Mouse (Mus musculus) intestine, postnatal 0 days (tissue): ENCODE measurements at regions not wholly inside any gene's neighbourhood (a gene's known extent, or its start where the extent isn't known, plus 50 kb on each side); places are given as distances from the start of the nearest gene placed in this dataset.

ENCODE experiments used
- ATAC-seq: fragments of 200-750 bp; cut with Nextera tagmentation; 2 replicates; pipeline ENCODE4 v1.8.0; 2017; ENCODE audit warnings: mild to moderate bottlenecking, moderate TSS enrichment, moderate library complexity
- H3K27ac ChIP-seq: fragments of 300-500 bp; sonication (generic); 2 replicates; pipeline ENCODE4 v1.5.1; 2014; ENCODE audit warnings: mild to moderate bottlenecking, low read depth, low read length, moderate library complexity
- H3K27me3 ChIP-seq: fragments of 300-500 bp; sonication (generic); replicated peaks from 2 replicates; pipeline ENCODE4 v1.6.1; 2014; ENCODE audit warnings: low read length, mixed read lengths; ENCODE audit not compliant: control insufficient read depth, insufficient read depth
- H3K36me3 ChIP-seq: fragments of 300-500 bp; sonication (generic); 2 replicates; pipeline ENCODE4 v1.6.1; 2014; ENCODE audit warnings: mild to moderate bottlenecking, moderate library complexity; ENCODE audit not compliant: control insufficient read depth, insufficient read depth
- H3K4me1 ChIP-seq: fragments of 300-500 bp; sonication (generic); replicated peaks from 2 replicates; pipeline ENCODE4 v1.6.1; 2014; ENCODE audit warnings: antibody characterized with exemption, low read length, mixed read lengths; ENCODE audit not compliant: control insufficient read depth, insufficient read depth
- H3K4me2 ChIP-seq: fragments of 300-500 bp; sonication (generic); replicated peaks from 2 replicates; pipeline ENCODE4 v1.6.1; 2014; ENCODE audit warnings: low read depth, mild to moderate bottlenecking, moderate library complexity
- H3K4me3 ChIP-seq: fragments of 300-500 bp; sonication (generic); 2 replicates; pipeline ENCODE4 v1.5.1; 2014; ENCODE audit warnings: low read depth, low read length
- H3K9ac ChIP-seq: fragments of 300-500 bp; sonication (generic); 2 replicates; pipeline ENCODE4 v1.6.1; 2014; ENCODE audit warnings: mild to moderate bottlenecking, low read depth, low read length
- H3K9me3 ChIP-seq: fragments of 300-500 bp; sonication (generic); 2 replicates; pipeline ENCODE4 v1.6.1; 2016; ENCODE audit warnings: mixed run types; ENCODE audit not compliant: control insufficient read depth
- CTCF ChIP-seq: sonication (generic); IDR thresholded peaks from 2 replicates; pipeline ENCODE4 v1.5.1; 2016; ENCODE audit warnings: low read depth, mild to moderate bottlenecking, control low read depth, antibody characterized with exemption, moderate library complexity
- WGBS: fragments of 180-500 bp; shearing (Covaris S2); extraction: QIAGEN DNeasy Blood & Tissue Kit; methylation state at CpG from one replicate; pipeline ENCODE4 v1.1.7; 2014; 5-methylcytosine and 5-hydroxymethylcytosine counted together

DNA sequence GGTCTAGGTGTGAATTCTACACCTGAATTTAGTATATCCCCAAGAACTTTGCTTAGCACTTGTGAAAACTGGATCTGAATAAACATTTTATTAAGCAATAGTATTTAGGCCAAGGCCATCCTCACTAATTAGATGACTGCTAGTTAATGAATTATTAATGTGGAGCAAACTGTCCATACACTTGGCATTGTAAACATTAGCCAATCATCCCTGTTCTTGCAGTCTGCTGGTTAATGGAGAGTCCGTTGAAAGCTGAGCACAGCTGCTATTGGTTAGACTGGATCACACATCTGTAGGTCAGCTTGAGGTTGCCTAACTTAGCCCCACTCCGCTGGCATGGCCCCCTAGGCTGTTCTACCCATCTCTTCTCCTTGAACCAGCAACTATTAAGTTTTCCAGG lies 826.2 kb upstream of the 4930452B06Rik start:
- H3K4me3 ChIP-seq: no peak overlapping the region
- no peaks in the 10 kb centered on the region for H3K36me3 ChIP-seq
- H3K9me3 ChIP-seq: no peaks in the 10 kb centered on the region
- no peak for ATAC-seq
- 0 out of 2 replicates have a peak, but pooled peaks cover 3% of the 10 kb centered on the region for H3K27me3 ChIP-seq
- TF ChIP-seq CTCF: no peak
- H3K9ac ChIP-seq: no peak overlapping the region
- no peak overlapping the region for H3K27ac ChIP-seq
- H3K4me2 ChIP-seq: no peak overlapping the region
- no peaks in the 10 kb centered on the region for H3K4me1 ChIP-seq
- 70% methylated on average over 2 of the region's 2 CpGs for WGBS

DNA sequence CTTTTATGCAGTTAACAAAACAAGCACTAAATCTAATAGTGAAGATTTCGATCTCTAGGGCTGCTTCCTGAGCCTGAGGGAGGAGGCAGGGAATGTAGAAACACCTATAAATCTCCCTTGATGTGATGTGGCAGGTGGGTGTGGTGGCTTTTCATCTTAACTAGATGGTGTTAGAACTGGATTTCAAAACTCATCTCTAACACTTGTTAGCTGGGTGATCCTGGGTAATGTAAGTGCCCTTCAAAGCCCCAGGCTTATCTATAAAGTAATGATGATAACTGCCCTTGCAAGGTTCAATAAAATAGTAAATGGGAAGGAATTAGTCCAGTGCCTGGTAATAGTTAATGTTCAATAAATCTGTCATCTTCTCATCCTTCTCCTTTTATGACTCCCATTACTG lies 822.5 kb upstream of the 4930452B06Rik start:
- Histone ChIP-seq H3K9ac (no peak overlapping the region), H3K9me3 (no peaks in the 10 kb centered on the region), H3K27ac (no peak overlapping the region), H3K36me3 (no peaks in the 10 kb centered on the region), H3K4me2 (no peak overlapping the region), H3K4me3 (no peak overlapping the region), H3K27me3 (0 out of 2 replicates have a peak, but pooled peaks cover 3% of the 10 kb centered on the region), H3K4me1 (no peaks in the 10 kb centered on the region)
- ATAC-seq: no peak
- TF ChIP-seq CTCF: no peak
- WGBS: 5% methylated on average over 1 of the region's 1 CpGs

DNA sequence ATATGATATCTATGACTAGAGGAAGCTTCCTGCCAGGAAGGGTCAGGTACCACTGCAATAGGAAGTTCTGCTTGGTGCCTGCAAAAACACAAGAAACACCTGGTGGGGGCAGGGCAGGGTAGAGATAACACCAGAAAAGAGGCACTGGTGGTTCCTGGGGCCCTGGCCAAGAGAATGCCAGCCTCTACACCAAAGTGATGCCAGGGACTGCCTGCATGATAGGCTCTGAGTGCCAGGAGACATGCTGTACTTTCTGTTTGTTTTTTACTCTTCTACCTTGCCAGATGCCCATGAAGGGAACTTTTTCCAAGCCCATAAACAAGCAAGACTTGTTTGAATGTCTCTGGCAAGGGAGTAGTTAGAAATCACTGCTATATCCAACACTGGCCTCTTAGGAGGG lies 812.9 kb upstream of the 4930452B06Rik start:
- no peaks in the 10 kb centered on the region for H3K27me3 ChIP-seq
- no peak for ATAC-seq
- no peak for TF ChIP-seq CTCF
- no peaks in the 10 kb centered on the region for H3K4me1 ChIP-seq
- H3K4me3 ChIP-seq: no peak overlapping the region
- H3K4me2 ChIP-seq: no peak overlapping the region
- no peaks in the 10 kb centered on the region for H3K36me3 ChIP-seq
- H3K27ac ChIP-seq: no peak overlapping the region
- no peak overlapping the region for H3K9ac ChIP-seq
- H3K9me3 ChIP-seq: no peaks in the 10 kb centered on the region

DNA sequence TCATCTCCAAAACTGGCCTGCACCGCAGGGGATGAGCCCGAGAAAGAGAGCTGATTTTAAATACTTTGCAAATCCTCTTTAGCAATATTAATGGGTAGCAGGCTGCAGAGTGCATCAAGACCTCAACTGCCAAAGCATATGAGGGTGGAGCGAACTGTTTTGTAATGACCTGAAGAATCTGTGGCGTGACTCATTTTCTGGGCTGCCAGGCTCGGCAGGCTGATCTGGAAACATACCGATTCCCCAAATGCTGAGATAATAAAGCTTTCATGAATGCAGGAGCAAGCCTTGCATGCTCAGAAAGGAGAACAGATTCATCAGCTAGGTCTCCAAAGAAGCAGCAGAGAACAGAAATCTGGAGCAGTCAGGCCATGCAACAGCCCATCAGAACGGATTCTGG lies 809.1 kb upstream of the 4930452B06Rik start:
- ATAC-seq: no peak
- no peaks in the 10 kb centered on the region for H3K27me3 ChIP-seq
- no peak overlapping the region for H3K4me3 ChIP-seq
- H3K9me3 ChIP-seq: no peaks in the 10 kb centered on the region
- no peak for TF ChIP-seq CTCF
- H3K36me3 ChIP-seq: no peaks in the 10 kb centered on the region
- no peak overlapping the region for H3K9ac ChIP-seq
- H3K27ac ChIP-seq: no peak overlapping the region
- 73% methylated on average over 7 of the region's 7 CpGs for WGBS
- no peak overlapping the region for H3K4me2 ChIP-seq
- no peaks in the 10 kb centered on the region for H3K4me1 ChIP-seq

DNA sequence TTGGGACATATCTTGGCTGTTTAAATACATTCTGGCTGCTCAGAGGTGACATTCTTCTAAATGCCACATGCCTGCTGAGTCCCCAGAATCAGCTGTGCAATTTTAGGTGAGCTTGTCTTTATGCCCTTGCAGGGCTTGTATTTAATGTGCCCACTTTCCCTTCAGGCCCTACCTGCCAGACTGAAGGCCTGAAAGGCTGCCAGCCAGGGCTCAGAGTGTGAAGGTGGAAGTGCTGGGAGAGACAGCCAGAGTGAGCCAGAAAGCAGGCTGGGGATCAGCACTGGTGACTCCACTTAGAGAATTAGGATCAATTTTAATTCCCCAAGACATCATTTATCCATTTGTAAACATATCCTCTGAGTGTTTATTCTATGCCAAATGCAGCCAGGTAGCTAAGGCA lies 803.6 kb upstream of the 4930452B06Rik start:
- no peaks in the 10 kb centered on the region for H3K27me3 ChIP-seq
- no peak for ATAC-seq
- H3K4me2 ChIP-seq: no peak overlapping the region
- H3K4me3 ChIP-seq: no peak overlapping the region
- TF ChIP-seq CTCF: no peak
- H3K27ac ChIP-seq: no peak overlapping the region
- H3K9ac ChIP-seq: no peak overlapping the region
- H3K4me1 ChIP-seq: 0 out of 2 replicates have a peak, but pooled peaks cover 2% of the 10 kb centered on the region
- no peaks in the 10 kb centered on the region for H3K9me3 ChIP-seq
- no peaks in the 10 kb centered on the region for H3K36me3 ChIP-seq

DNA sequence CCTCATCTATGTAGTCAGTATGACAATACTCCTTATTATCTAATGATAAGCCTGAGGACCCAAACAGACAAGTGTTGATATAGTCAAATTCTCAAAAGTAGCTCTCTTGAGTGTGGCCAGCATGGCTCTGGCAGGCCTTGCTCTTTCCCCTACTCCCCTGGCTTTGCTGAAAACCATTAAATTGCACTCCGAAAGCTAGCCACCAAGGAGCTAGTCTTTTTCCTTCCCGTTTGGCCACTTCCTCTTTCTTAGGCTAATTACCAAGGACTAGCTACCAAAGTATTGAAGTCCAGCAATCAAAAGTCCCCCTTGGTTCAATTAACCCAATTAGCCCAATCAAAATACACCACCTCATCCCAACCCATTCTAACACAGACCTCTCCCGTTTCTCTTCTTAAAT lies 802.6 kb upstream of the 4930452B06Rik start:
- no peak for TF ChIP-seq CTCF
- no peaks in the 10 kb centered on the region for H3K36me3 ChIP-seq
- no peak overlapping the region for H3K4me3 ChIP-seq
- WGBS: 74% methylated on average over 3 of the region's 3 CpGs
- H3K27ac ChIP-seq: no peak overlapping the region
- 0 out of 2 replicates have a peak, but pooled peaks cover 2% of the 10 kb centered on the region for H3K4me1 ChIP-seq
- H3K9ac ChIP-seq: no peak overlapping the region
- no peaks in the 10 kb centered on the region for H3K27me3 ChIP-seq
- no peak for ATAC-seq
- H3K9me3 ChIP-seq: no peaks in the 10 kb centered on the region
- H3K4me2 ChIP-seq: no peak overlapping the region
